Mouse (Mus musculus) limb, embryonic 15.5 days (tissue): Measurements from ENCODE around the gene Hyal3. TPM values are rescaled to one million over a fixed set of nuclear protein-coding genes. Genes with fewer than 3 reads are reported as not detected.
"Not testable (repeated sequence)": the region's sequence is repeated elsewhere in the genome, so short reads cannot be mapped to it uniquely, and the experiment has no call there.

Source experiments
- ATAC-seq: fragments of 200-750 bp; cut with Nextera tagmentation; 2 replicates; pipeline ENCODE4 v1.8.0; 2017; ENCODE audit warnings: low read depth, moderate TSS enrichment; ENCODE audit not compliant: insufficient number of reproducible peaks, low FRiP score, low TSS enrichment
- H3K27ac ChIP-seq: fragments of 300-500 bp; sonication (generic); 2 replicates; pipeline ENCODE4 v1.5.1; 2015; ENCODE audit warnings: moderate library complexity, mild to moderate bottlenecking, inconsistent platforms
- H3K27me3 ChIP-seq: fragments of 300-500 bp; sonication (generic); 2 replicates; pipeline ENCODE4 v1.6.1; 2015; ENCODE audit warnings: inconsistent platforms
- H3K36me3 ChIP-seq: fragments of 300-500 bp; sonication (generic); 2 replicates; pipeline ENCODE4 v1.6.1; 2015; ENCODE audit warnings: inconsistent platforms
- H3K4me1 ChIP-seq: fragments of 300-500 bp; sonication (generic); 2 replicates; pipeline ENCODE4 v1.6.1; 2015; ENCODE audit warnings: inconsistent platforms
- H3K4me2 ChIP-seq: fragments of 300-500 bp; sonication (generic); 2 replicates; pipeline ENCODE4 v1.6.1; 2015; ENCODE audit warnings: mild to moderate bottlenecking, inconsistent platforms
- H3K4me3 ChIP-seq: fragments of 300-500 bp; sonication (generic); 2 replicates; pipeline ENCODE4 v1.5.1; 2015; ENCODE audit warnings: mild to moderate bottlenecking, inconsistent platforms
- H3K9ac ChIP-seq: fragments of 300-500 bp; sonication (generic); 2 replicates; pipeline ENCODE4 v1.6.1; 2015; ENCODE audit warnings: inconsistent platforms
- H3K9me3 ChIP-seq: fragments of 300-500 bp; sonication (generic); 2 replicates; pipeline ENCODE4 v1.6.1; 2016; ENCODE audit warnings: inconsistent platforms
- WGBS: fragments of 180-500 bp; shearing (Covaris S2); methylation state at CpG from one replicate; pipeline ENCODE4 v1.1.7; 2015; 5-methylcytosine and 5-hydroxymethylcytosine counted together
- polyA plus RNA-seq: library from polyadenylated mRNA; unstranded; fragments of >200 nt; fragmentation: Nextera tagmentation; extraction: Ambion mirVana; gene quantifications from 2 replicates; pipeline ENCODE4 v1.2.1, GENCODE M21; 2015

Gene Hyal3
- polyA plus RNA-seq, 1 experiment from 2014 or later = 1.6 TPM

GRCm38 (mm10) chr9:107551890-107552355, 28.7 kb upstream of the Hyal3 start:
- Histone ChIP-seq H3K4me3 (peak overlapping the region; percentile 72), H3K9ac (peak overlapping the region; percentile 55), H3K27ac (peak overlapping the region; percentile 97), H3K36me3 (no peaks in the 10 kb centered on the region; the same call in 1 of the 2 replicates), H3K27me3 (no peaks in the 10 kb centered on the region), H3K4me1 (peaks cover 72% of the 10 kb centered on the region), H3K4me2 (peak overlapping the region; percentile 89), H3K9me3 (no peaks in the 10 kb centered on the region)
- WGBS = 7% methylated on average over 8 of the region's 8 CpGs
- ATAC-seq = no peak

GRCm38 (mm10) chr9:107552690-107553393, 27.8 kb upstream of the Hyal3 start:
- Histone ChIP-seq H3K9me3 (no peaks in the 10 kb centered on the region), H3K27ac (peak overlapping the region; percentile 97), H3K36me3 (peaks cover 9% of the 10 kb centered on the region), H3K4me3 (peak overlapping the region; percentile 72), H3K27me3 (no peaks in the 10 kb centered on the region), H3K4me1 (peaks cover 69% of the 10 kb centered on the region), H3K9ac (no peak overlapping the region), H3K4me2 (peak overlapping the region; percentile 89)
- WGBS = 70% methylated on average over 5 of the region's 5 CpGs
- ATAC-seq = no peak

DNA sequence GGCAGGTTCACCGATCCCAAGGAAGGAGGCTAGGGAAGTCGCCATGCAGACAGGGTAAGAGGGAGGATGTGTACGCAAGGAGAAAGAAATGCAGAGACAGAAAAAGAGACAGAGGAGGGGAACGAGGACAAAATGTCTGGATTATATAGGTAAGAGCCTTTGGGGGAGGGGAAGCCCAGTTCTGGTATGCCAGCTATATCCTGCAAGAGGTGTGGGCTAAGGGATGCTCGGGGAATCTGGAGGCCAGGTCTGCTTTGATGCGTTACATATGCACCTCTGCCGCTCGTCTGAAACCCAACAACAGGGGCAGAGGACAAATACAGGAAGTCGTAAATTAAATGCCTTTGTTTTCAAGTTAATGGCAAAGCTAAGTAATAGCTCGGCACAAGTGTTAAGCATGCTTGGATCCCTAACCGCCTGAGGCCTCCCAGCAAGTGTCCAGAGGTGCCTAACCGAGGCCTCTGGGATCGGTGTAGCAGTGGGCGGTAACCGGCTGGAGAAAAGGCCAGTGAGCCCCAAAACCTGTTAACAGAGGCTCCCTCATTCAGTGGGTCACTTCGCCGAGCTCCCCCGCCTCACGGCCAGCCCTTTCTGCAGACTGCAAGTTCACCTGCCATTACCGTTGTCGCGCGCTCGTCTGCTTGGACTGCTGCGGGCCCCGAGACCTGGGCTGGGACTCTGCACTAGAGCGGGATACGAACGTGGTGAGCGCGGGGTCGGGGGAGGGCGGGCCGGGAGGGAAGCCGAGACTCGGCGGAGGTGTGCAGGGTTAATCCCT, 26.9 kb upstream of the Hyal3 start:
- Histone ChIP-seq H3K4me2 (peak overlapping the region; percentile 89), H3K27ac (peak overlapping the region; percentile 97), H3K27me3 (no peaks in the 10 kb centered on the region), H3K9me3 (no peaks in the 10 kb centered on the region), H3K4me1 (peaks cover 66% of the 10 kb centered on the region), H3K36me3 (peaks cover 18% of the 10 kb centered on the region), H3K9ac (peak overlapping the region; percentile 48), H3K4me3 (peak overlapping the region; percentile 72)
- 3% methylated on average over 37 of the region's 37 CpGs for WGBS
- peak; percentile 26 for ATAC-seq

DNA sequence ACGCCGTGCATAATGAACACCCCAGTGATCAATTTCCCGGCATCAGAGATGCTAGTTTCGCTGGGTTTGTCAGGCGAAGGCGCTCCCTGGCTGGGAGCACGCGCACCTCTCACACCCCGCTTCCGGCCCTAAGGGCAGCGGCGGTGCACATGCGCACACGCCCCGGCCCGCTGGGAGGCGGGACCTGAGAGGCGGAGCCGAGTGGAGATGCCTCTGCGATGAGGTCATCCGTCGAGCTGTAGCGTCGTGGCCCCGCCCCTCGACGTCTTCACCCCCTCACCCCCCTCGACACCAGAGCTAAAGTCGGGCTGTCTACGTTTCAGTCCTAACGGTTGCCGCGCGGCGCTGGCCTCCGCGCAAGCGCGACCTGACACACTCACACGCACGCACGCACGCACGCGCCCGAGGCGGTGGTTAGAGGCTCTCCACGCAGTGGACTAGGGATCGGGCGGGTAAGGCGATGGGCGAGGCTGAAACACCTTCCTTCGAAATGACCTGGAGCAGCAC, 26.2 kb upstream of the Hyal3 start:
- Histone ChIP-seq H3K4me1 (peaks cover 66% of the 10 kb centered on the region), H3K4me3 (peak overlapping the region; percentile 72), H3K9me3 (no peaks in the 10 kb centered on the region), H3K27ac (peak overlapping the region; percentile 97), H3K27me3 (no peaks in the 10 kb centered on the region), H3K9ac (peak overlapping the region; percentile 67), H3K4me2 (peak overlapping the region; percentile 89), H3K36me3 (peaks cover 24% of the 10 kb centered on the region)
- under 1% methylated on average over 53 of the region's 53 CpGs for WGBS
- ATAC-seq = peak; percentile 90

DNA sequence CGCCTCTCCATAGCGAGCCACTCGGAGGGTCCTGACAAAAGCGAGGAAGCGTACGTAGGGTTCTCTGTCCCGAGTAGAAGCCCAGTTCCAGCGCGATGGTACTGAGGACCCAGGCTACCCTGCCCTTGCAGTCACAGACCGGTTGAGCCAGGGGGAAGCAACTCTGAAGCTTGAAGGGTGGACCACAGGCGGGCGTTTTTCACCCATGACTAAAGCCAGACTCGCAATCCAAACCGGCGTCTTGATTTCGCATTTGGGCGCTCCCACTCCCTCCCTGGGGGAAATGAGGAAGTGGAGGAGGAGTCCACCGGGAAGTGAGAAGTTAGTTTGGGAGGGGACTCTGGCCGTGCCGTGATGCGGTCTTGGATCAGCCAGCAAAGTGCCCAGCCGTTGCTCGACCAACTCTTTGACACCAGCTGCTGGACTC, 25.6 kb upstream of the Hyal3 start:
- Histone ChIP-seq H3K4me1 (peaks cover 62% of the 10 kb centered on the region), H3K27me3 (no peaks in the 10 kb centered on the region), H3K9ac (peak overlapping the region; percentile 67), H3K4me3 (peak overlapping the region; percentile 72), H3K27ac (peak overlapping the region; percentile 97), H3K9me3 (no peaks in the 10 kb centered on the region), H3K36me3 (peaks cover 31% of the 10 kb centered on the region), H3K4me2 (peak overlapping the region; percentile 89)
- ATAC-seq = peak; percentile 4; the same call in 1 of the 2 replicates
- WGBS = under 1% methylated on average over 23 of the region's 23 CpGs

DNA sequence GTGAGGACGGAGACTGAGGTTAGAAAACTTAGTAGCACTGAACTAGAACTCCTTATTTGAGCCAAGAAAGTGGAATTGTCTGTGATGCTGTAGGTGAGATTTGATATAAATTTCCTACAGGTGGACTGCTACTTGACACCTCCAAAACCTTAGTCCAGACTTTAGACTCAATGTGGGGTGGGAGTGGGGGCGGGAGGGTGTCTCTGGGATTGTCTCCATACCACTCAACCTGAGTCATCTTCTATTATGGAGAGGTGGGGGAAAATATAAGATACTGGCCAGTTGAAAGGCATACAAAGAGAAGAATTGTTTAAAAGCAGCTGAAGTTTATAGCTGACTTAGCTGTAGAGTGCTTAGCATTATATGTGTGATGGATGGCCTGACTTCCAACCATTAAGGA, 24.9 kb upstream of the Hyal3 start:
- H3K27ac ChIP-seq = peak overlapping the region; percentile 97
- peak overlapping the region; percentile 72 for H3K4me3 ChIP-seq
- 27% methylated on average over 2 of the region's 2 CpGs for WGBS
- no peaks in the 10 kb centered on the region for H3K27me3 ChIP-seq
- H3K9ac ChIP-seq = peak overlapping the region; percentile 67
- H3K9me3 ChIP-seq = no peaks in the 10 kb centered on the region
- H3K4me2 ChIP-seq = peak overlapping the region; percentile 89
- peaks cover 38% of the 10 kb centered on the region for H3K36me3 ChIP-seq
- no peak for ATAC-seq
- peaks cover 55% of the 10 kb centered on the region for H3K4me1 ChIP-seq

DNA sequence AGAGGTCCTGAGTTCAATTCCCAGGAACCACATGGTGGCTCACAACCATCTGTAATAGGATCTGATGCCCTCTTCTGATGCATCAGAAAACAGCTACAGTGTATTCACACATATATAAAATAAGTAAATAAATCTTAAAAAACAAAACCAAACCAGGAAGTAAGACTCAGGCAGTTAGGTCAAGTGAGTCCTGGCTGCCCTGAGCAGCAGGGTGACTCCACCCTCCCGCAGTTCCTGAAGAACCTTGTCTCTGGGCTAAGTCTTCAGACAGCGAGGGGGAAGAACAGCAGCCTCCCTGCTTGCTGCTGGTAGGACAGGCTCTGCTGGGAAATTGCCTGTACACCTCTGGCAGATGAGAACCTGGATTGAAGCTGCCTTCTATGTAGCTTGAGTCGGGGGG, 24.3 kb upstream of the Hyal3 start:
- no peaks in the 10 kb centered on the region for H3K9me3 ChIP-seq
- no peaks in the 10 kb centered on the region for H3K27me3 ChIP-seq
- peaks cover 49% of the 10 kb centered on the region for H3K4me1 ChIP-seq
- peaks cover 44% of the 10 kb centered on the region for H3K36me3 ChIP-seq
- 0 out of 2 replicates have a peak overlapping the region, but pooled peaks have one; percentile 97 for H3K27ac ChIP-seq
- peak overlapping the region; percentile 11; the same call in 1 of the 2 replicates for H3K9ac ChIP-seq
- peak overlapping the region; percentile 89 for H3K4me2 ChIP-seq
- peak overlapping the region; percentile 72 for H3K4me3 ChIP-seq
- 68% methylated on average over 3 of the region's 3 CpGs for WGBS
- ATAC-seq = no peak

- Histone ChIP-seq H3K27ac (peak within 1 kb of the TSS; percentile 64), H3K4me1 (peaks cover 44% of the 10 kb centered on the region), H3K9me3 (no peaks in the 10 kb centered on the region), H3K4me2 (peak within 1 kb of the TSS; percentile 85), H3K4me3 (peak within 1 kb of the TSS; percentile 68), H3K36me3 (peaks cover 54% of the 10 kb centered on the region), H3K27me3 (no peaks in the 10 kb centered on the region), H3K9ac (peak within 1 kb of the TSS; percentile 67)
- WGBS = under 1% methylated on average over 46 of the region's 46 CpGs
- ATAC-seq = peak; percentile 90
Observed at GRCm38 (mm10) chr9:107563029-107563581, 17.5 kb upstream of the Hyal3 start, which contains the start of gene Tusc2. TSS of gene Tusc2 (plus strand) at chr9:107563255.

DNA sequence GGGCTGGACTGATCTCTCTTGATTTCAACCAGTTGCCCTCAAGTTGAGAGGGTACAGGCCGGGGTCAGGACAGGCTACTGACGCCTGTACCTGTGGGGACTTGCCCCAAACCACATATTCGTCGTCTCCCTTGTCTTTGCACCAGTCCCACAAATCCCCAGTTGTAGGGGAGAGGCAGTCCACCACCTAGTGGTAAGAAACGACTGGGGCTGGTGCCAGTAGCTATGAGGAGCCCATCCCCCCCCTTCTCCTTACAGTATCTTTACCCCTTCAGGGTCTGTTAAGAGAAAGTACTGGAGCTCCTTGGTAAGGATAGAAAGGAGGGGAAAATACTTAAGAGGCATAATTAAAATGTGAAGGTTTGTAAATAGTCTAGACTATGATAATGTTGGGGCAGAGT, 15.1 kb upstream of the Hyal3 start:
- not testable (repeated sequence) for ATAC-seq, H3K27me3 ChIP-seq, H3K9ac ChIP-seq, H3K9me3 ChIP-seq
- peaks cover 57% of the 10 kb centered on the region for H3K4me1 ChIP-seq
- WGBS = 39% methylated on average over 5 of the region's 5 CpGs
- H3K4me3 ChIP-seq = 0 out of 2 replicates have a peak overlapping the region, but pooled peaks have one; percentile 2
- peak overlapping the region; percentile 18; the same call in 1 of the 2 replicates for H3K27ac ChIP-seq
- H3K4me2 ChIP-seq = peak overlapping the region; percentile 3; the same call in 1 of the 2 replicates
- peaks cover 29% of the 10 kb centered on the region for H3K36me3 ChIP-seq

DNA sequence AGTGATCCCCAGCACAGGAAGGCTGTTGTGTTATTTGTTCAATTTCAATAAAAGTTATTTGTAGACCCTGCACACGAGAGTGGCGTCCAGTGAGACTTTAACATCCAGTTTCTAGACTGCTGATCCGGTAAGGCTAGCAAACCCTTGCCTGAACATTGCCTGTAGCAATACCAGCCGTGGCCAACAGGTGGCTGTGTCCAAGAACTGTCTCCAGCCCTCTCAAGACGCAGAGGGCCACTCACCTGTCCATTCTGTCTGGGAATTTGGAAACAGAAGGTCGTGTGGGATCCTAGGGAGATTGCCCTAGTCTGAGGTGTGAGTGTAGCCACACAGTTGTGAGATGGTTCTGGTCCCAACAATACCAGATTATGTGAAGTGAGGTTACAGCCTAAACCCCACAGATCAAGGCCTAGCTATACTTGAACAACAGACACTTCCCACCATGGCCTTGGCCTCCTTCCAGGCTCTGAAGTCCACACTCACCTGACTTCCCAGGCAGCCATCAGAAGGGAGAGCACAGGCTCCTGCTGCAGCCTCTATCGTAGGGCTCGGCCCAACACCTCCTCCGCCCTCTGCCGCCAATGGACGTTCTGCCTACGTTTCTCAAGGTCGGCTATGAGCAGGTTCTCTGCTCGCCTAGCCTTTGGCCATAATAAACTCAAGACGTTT, 14.4 kb upstream of the Hyal3 start:
- Histone ChIP-seq H3K9ac (no peak overlapping the region), H3K4me1 (peaks cover 63% of the 10 kb centered on the region), H3K27ac (peak overlapping the region; percentile 92)

DNA sequence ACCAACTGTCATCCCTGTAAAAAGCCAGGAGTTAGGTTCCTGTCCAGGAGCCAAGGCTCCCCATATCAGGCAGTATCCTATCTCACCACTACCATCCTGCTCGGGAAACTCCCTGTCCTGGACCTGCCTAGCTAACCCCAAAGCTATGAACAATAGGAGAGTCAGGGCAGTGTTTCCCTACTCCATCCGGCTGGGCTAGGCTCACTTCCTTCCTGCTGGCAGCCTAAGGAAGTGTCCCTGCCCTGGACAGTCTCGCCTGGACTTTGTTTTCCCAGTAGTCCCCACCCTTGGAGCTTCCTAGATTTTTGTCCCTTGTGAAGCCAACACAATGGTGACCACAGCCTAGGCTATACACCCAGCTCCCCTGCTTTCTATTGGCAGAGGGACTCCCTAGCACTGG, 13.8 kb upstream of the Hyal3 start:
- Histone ChIP-seq H3K36me3 (peaks cover 28% of the 10 kb centered on the region), H3K27me3 (no peaks in the 10 kb centered on the region), H3K4me3 (no peak overlapping the region), H3K27ac (peak overlapping the region; percentile 92), H3K4me1 (peaks cover 67% of the 10 kb centered on the region), H3K9ac (no peak overlapping the region), H3K9me3 (no peaks in the 10 kb centered on the region), H3K4me2 (no peak overlapping the region)
- 77% methylated on average over 3 of the region's 3 CpGs for WGBS
- ATAC-seq = no peak

More for the DNA sequence above, 14.4 kb upstream of the Hyal3 start:
- peak overlapping the region; percentile 2; the same call in 1 of the 2 replicates for H3K4me3 ChIP-seq
- 61% methylated on average over 15 of the region's 15 CpGs for WGBS
- no peak for ATAC-seq
- H3K9me3 ChIP-seq = no peaks in the 10 kb centered on the region
- peaks cover 28% of the 10 kb centered on the region for H3K36me3 ChIP-seq
- H3K4me2 ChIP-seq = no peak overlapping the region
- no peaks in the 10 kb centered on the region for H3K27me3 ChIP-seq
